Mouse (Mus musculus): Measurements from ENCODE around the gene Angptl6. TPM values are rescaled to one million over a fixed set of nuclear protein-coding genes. Genes with fewer than 3 reads are reported as not detected.

The Angptl6 gene
- polyA plus RNA-seq, 1 experiment from 2014 or later, result 5.7 TPM

DNA sequence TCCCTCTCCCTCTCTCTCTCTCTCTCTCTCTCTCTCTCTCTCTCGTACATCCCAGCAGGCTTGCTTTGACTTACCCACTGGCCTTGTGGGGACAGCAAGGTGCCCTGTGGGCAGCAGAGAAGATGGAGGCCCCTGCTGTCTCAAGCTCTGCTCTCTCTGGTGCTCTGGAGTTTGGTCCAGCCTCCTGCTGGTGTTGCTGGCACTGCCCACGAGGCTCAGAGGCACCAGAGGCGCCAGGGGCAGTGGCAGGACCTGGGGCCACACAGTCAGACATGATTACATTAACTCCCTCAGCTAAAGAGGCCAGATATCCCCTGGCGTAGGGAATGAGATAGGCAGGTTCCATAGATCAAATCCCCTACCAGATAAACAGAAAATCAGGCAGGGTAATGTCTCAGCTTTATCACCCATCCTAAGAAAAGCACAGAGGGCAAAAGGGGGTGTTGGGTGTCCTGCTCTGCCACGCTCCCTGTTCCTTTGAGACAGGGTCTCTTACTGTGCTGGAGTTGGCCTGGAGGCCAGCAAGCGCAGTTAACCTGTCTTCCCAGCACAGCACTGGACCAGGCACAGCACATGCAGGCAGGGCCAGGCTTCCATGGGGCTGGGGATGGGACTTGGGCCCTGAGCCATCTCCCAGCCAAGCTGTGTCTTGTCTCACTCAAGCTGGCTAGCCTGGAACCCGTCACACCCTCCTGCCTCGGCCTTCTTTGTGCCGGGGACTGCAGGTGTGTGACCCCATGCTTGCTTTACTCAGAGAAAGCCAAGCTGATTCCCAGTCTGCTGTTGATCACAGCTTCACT is 3.0 kb downstream of the Angptl6 start:
- Histone ChIP-seq H3K27me3 (ENCODE audit: control insufficient read depth, insufficient read depth, low read length) (0 out of 2 replicates have a peak, but pooled peaks cover 2% of the 10 kb centered on the region), H3K27ac (ENCODE audit: low read depth, low read length) (no peak overlapping the region), H3K4me2 (ENCODE audit: low read depth) (no peak overlapping the region), H3K9me3 (ENCODE audit: control insufficient read depth, low read length) (no peaks in the 10 kb centered on the region), H3K9ac (ENCODE audit: low read length) (no peak overlapping the region), H3K4me3 (ENCODE audit: low read depth, low read length) (no peak overlapping the region), H3K4me1 (ENCODE audit: control insufficient read depth, insufficient read depth, low read length) (no peaks in the 10 kb centered on the region), H3K36me3 (ENCODE audit: control insufficient read depth, insufficient read depth, low read length) (no peaks in the 10 kb centered on the region)
- ATAC-seq (ENCODE audit: insufficient read depth, low FRiP score, low TSS enrichment) (no peak), DNase-seq (ENCODE audit: low spot score) (no peak)
- WGBS, result 73% methylated on average over 8 of the region's 9 CpGs

DNA sequence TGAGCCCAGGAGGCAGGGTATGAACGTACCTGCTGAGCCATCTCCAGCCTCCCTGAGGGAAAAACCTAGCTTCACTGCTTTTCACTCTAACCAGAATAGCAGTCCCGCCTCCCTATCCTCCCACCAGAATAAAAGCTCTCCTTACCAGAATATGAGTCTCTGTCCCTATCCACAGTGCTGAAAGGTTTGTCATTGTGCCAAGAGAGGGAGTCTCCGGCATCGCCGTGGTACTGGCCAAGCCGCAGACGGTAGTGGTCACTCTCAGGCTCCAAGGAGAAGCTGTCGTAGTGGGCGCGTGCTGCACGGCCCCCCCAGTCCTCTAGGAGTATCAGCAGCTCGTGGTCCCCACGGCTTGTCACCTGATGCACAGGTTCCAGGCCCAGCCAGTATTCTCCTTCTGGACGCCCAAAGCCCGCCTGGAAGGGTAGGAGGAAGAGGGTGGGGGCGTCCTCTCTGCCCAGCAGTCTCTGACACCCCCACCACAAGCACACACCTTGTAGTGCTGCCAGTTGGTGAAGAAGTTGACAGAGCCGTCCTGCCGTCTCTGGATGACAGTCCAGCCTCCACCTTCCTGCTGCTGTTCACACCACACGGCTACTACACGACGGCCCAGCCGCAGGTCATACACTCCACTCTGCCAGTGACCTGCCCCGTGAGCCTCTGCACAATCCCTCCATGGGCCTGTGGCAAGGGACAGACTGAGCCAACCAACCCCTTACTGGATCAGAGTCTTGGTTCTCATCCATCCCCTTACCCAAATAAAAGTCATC is 4.3 kb downstream of the Angptl6 start:
- Histone ChIP-seq H3K4me1 (ENCODE audit: control insufficient read depth, insufficient read depth, low read length) (no peaks in the 10 kb centered on the region), H3K9me3 (ENCODE audit: control insufficient read depth, low read length) (no peaks in the 10 kb centered on the region), H3K4me2 (ENCODE audit: low read depth) (no peak overlapping the region), H3K36me3 (ENCODE audit: control insufficient read depth, insufficient read depth, low read length) (no peaks in the 10 kb centered on the region), H3K9ac (ENCODE audit: low read length) (no peak overlapping the region), H3K4me3 (ENCODE audit: low read depth, low read length) (no peak overlapping the region), H3K27me3 (ENCODE audit: control insufficient read depth, insufficient read depth, low read length) (peaks cover 11% of the 10 kb centered on the region; the same call in 1 of the 2 replicates), H3K27ac (ENCODE audit: low read depth, low read length) (no peak overlapping the region)
- no peak for DNase-seq (ENCODE audit: low spot score)
- ATAC-seq (ENCODE audit: insufficient read depth, low FRiP score, low TSS enrichment), result no peak
- 70% methylated on average over 23 of the region's 23 CpGs for WGBS

DNA sequence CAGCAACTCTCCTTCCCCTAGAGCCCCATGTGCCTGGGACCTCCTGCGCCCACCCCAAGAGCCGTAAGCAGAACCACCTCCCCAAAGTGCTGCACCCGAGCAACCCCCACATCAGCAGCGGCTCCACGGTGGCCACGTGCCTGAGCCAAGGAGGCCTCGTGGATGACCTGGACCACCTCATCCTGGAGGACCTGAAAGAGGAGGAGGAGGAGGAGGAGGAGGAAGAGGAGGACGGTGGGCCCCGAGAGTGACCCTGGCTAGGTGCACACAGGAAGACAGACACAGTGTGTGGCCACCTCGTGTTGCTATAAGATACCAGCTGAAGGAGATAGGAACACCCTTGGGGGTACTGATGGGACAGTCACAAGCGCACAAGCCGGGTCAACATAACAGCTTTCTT is 6.0 kb downstream of the Angptl6 start:
- H3K4me2 ChIP-seq (ENCODE audit: low read depth), result no peak overlapping the region
- no peak overlapping the region for H3K4me3 ChIP-seq (ENCODE audit: low read depth, low read length)
- H3K9me3 ChIP-seq (ENCODE audit: control insufficient read depth, low read length), result no peaks in the 10 kb centered on the region
- no peaks in the 10 kb centered on the region for H3K36me3 ChIP-seq (ENCODE audit: control insufficient read depth, insufficient read depth, low read length)
- no peak overlapping the region for H3K9ac ChIP-seq (ENCODE audit: low read length)
- no peaks in the 10 kb centered on the region for H3K4me1 ChIP-seq (ENCODE audit: control insufficient read depth, insufficient read depth, low read length)
- DNase-seq (ENCODE audit: low spot score), result no peak
- ATAC-seq (ENCODE audit: insufficient read depth, low FRiP score, low TSS enrichment), result no peak
- 85% methylated on average over 12 of the region's 12 CpGs for WGBS
- H3K27me3 ChIP-seq (ENCODE audit: control insufficient read depth, insufficient read depth, low read length), result peaks cover 28% of the 10 kb centered on the region
- H3K27ac ChIP-seq (ENCODE audit: low read depth, low read length), result no peak overlapping the region

DNA sequence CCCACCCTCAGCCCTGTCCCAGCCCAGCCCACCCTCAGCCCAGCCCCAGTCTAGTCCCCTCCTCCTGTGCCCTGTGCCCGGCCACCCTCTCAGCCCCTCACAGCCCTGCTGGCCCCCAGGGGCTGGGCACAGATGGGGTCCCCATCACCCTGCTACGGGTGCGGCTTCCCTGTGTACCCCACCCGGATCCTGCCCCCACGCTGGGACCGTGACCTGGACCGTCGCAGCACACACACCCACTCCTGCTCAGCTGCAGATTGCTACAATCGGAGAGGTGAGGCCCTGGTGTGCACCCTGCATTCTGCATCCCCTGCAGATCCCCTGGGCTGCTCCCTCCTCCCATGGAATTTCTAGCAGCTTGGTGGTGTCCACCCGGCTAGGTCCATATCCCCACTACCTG is 6.5 kb downstream of the Angptl6 start:
- no peak for ATAC-seq (ENCODE audit: insufficient read depth, low FRiP score, low TSS enrichment)
- Histone ChIP-seq H3K9me3 (ENCODE audit: control insufficient read depth, low read length) (no peaks in the 10 kb centered on the region), H3K27ac (ENCODE audit: low read depth, low read length) (no peak overlapping the region), H3K4me2 (ENCODE audit: low read depth) (no peak overlapping the region), H3K27me3 (ENCODE audit: control insufficient read depth, insufficient read depth, low read length) (peaks cover 32% of the 10 kb centered on the region), H3K4me1 (ENCODE audit: control insufficient read depth, insufficient read depth, low read length) (no peaks in the 10 kb centered on the region), H3K4me3 (ENCODE audit: low read depth, low read length) (no peak overlapping the region), H3K36me3 (ENCODE audit: control insufficient read depth, insufficient read depth, low read length) (no peaks in the 10 kb centered on the region), H3K9ac (ENCODE audit: low read length) (no peak overlapping the region)
- WGBS, result 96% methylated on average over 9 of the region's 10 CpGs
- no peak for DNase-seq (ENCODE audit: low spot score)

DNA sequence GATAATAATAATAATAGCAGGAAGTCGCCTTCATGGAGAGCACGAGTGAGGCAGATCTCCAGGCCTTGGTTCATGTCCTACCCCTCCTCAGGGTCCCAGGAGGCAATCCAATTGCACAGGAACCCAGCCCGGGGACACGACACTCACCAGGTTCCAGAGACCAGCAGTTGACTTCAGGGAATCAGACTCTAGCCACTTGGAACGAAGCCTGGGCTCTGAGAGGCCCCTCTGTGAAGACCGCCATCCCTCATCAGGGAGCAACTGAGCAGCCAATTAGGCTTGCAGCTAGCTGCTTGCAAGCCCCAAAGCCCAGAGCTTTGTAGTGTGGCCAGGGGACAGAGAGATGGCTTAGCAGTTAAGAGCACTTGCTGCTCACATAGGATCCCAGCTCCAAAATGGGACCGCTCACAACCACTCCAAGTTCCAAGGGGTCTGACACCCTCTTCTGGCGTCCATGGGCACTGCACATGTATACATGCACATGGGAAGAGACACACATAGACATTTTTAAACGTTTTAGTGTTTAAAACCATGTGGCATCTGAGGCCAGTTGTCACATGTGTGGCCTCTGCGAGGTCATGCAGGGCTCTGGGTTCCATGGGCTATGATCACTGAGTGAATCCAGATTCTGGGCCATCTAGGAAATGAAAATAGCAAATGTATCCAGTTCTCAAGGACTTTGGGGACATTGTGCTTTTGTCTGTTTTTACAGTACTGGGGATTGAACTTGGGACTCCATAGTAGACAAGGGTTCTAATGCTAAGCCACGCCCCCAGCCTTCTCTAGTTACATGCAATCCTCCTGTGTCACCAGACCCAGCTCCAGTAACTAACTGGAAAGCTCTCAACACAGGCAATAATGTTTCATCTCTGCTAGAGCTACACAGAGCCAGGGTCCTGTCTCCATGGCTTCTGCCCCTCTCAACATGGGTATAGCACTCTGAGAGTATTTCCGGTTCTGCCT is 9.0 kb downstream of the Angptl6 start:
- H3K27me3 ChIP-seq (ENCODE audit: control insufficient read depth, insufficient read depth, low read length), result peaks cover 37% of the 10 kb centered on the region
- H3K9me3 ChIP-seq (ENCODE audit: control insufficient read depth, low read length), result no peaks in the 10 kb centered on the region
- H3K27ac ChIP-seq (ENCODE audit: low read depth, low read length), result no peak overlapping the region
- no peak overlapping the region for H3K4me2 ChIP-seq (ENCODE audit: low read depth)
- no peaks in the 10 kb centered on the region for H3K36me3 ChIP-seq (ENCODE audit: control insufficient read depth, insufficient read depth, low read length)
- no peak overlapping the region for H3K9ac ChIP-seq (ENCODE audit: low read length)
- no peaks in the 10 kb centered on the region for H3K4me1 ChIP-seq (ENCODE audit: control insufficient read depth, insufficient read depth, low read length)
- WGBS, result 77% methylated on average over 12 of the region's 12 CpGs
- ATAC-seq (ENCODE audit: insufficient read depth, low FRiP score, low TSS enrichment) (no peak), DNase-seq (ENCODE audit: low spot score) (no peak)
- no peak overlapping the region for H3K4me3 ChIP-seq (ENCODE audit: low read depth, low read length)

DNA sequence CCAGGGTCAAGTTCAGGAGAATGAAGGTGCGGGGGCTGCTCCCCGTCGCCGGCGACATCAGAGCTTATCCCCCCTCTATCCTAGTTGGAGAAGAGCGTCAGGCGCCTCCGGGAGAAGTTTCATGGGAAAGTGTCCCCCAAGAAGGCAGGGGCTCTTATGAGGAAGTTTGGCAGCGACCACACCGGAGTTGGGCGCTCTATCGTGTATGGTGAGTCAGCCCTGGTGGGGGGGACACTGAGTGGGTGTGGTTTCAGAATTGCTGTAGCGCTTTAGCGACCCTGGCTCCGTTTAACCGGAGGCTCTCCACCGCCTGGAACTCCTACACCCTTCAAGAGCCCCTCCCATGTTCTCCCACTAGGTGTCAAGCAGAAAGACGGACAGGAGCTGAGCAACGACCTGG is 10.3 kb downstream of the Angptl6 start:
- H3K27ac ChIP-seq (ENCODE audit: low read depth, low read length), result no peak overlapping the region
- ATAC-seq (ENCODE audit: insufficient read depth, low FRiP score, low TSS enrichment) (no peak), DNase-seq (ENCODE audit: low spot score) (no peak)
- peak overlapping the region; percentile 20; the same call in 1 of the 2 replicates for H3K4me3 ChIP-seq (ENCODE audit: low read depth, low read length)
- H3K27me3 ChIP-seq (ENCODE audit: control insufficient read depth, insufficient read depth, low read length), result peaks cover 34% of the 10 kb centered on the region
- H3K4me1 ChIP-seq (ENCODE audit: control insufficient read depth, insufficient read depth, low read length), result no peaks in the 10 kb centered on the region
- H3K9me3 ChIP-seq (ENCODE audit: control insufficient read depth, low read length), result no peaks in the 10 kb centered on the region
- H3K9ac ChIP-seq (ENCODE audit: low read length), result no peak overlapping the region
- H3K4me2 ChIP-seq (ENCODE audit: low read depth), result peak overlapping the region; percentile 25; the same call in 1 of the 2 replicates
- no peaks in the 10 kb centered on the region for H3K36me3 ChIP-seq (ENCODE audit: control insufficient read depth, insufficient read depth, low read length)
- 7% methylated on average over 19 of the region's 19 CpGs for WGBS

DNA sequence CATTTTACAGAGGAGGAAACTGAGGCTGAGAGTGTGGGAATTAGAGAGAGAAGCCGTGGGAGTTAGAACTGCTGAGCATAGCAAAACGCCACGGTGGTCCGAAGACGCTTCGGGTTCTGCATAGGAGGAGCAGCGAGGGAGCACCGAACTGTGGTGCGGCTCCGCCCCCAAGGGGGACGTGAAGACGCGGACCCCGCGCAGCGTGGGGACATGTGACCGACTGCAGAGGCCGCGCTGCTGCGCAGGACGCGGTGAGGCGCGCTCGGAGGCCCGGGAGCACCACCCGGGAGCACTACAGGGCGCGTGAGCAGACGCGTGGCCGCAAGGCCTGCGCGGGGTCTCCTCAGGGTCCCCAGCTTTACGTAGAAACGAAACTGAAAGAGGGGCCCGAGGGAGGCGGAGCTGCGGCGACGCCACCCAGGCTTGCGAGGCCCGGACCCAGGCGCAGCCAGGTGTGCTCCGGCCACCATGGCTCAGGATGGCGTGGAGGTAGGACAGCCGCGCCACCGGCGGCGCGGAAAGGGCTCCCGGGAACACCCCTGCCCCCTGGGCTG is 11.0 kb downstream of the Angptl6 start, which contains the start of gene A230050P20Rik:
Gene A230050P20Rik (plus strand): TSS at position 195 of the 554 bp plus-strand sequence.
- no peak within 1 kb of the TSS for H3K27ac ChIP-seq (ENCODE audit: low read depth, low read length)
- peak within 1 kb of the TSS; percentile 20; the same call in 1 of the 2 replicates for H3K4me3 ChIP-seq (ENCODE audit: low read depth, low read length)
- no peaks in the 10 kb centered on the region for H3K36me3 ChIP-seq (ENCODE audit: control insufficient read depth, insufficient read depth, low read length)
- peaks cover 34% of the 10 kb centered on the region for H3K27me3 ChIP-seq (ENCODE audit: control insufficient read depth, insufficient read depth, low read length)
- H3K9ac ChIP-seq (ENCODE audit: low read length), result no peak within 1 kb of the TSS
- WGBS, result 8% methylated on average over 48 of the region's 53 CpGs
- no peaks in the 10 kb centered on the region for H3K4me1 ChIP-seq (ENCODE audit: control insufficient read depth, insufficient read depth, low read length)
- H3K4me2 ChIP-seq (ENCODE audit: low read depth), result peak within 1 kb of the TSS; percentile 25
- no peaks in the 10 kb centered on the region for H3K9me3 ChIP-seq (ENCODE audit: control insufficient read depth, low read length)
- DNase-seq (ENCODE audit: low spot score) (peak; percentile 16), ATAC-seq (ENCODE audit: insufficient read depth, low FRiP score, low TSS enrichment) (no peak)

DNA sequence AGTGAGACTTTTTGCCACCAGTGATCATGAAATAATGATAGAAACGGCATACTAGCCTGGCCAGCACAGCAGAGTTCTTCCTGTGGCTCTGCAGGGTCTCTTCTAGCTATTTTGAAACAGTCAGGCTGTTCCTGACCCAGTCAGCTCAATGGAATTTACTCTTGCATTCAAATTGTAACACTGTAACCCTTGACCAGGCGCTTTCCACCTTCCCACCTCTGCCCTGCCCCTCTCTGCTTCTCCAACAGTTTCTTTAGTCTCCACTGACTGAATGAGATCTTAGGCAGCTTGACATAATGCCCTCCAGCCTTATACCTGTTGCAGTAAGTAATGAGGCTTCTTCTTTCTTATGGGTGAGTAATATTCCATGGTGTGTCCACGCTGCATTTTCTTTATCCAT is 12.6 kb downstream of the Angptl6 start:
- no peaks in the 10 kb centered on the region for H3K9me3 ChIP-seq (ENCODE audit: control insufficient read depth, low read length)
- ATAC-seq (ENCODE audit: insufficient read depth, low FRiP score, low TSS enrichment), result no peak
- H3K9ac ChIP-seq (ENCODE audit: low read length), result no peak overlapping the region
- H3K27me3 ChIP-seq (ENCODE audit: control insufficient read depth, insufficient read depth, low read length), result peaks cover 34% of the 10 kb centered on the region
- H3K27ac ChIP-seq (ENCODE audit: low read depth, low read length), result no peak overlapping the region
- H3K4me1 ChIP-seq (ENCODE audit: control insufficient read depth, insufficient read depth, low read length), result no peaks in the 10 kb centered on the region
- no peak for DNase-seq (ENCODE audit: low spot score)
- H3K36me3 ChIP-seq (ENCODE audit: control insufficient read depth, insufficient read depth, low read length), result no peaks in the 10 kb centered on the region
- no peak overlapping the region for H3K4me3 ChIP-seq (ENCODE audit: low read depth, low read length)
- H3K4me2 ChIP-seq (ENCODE audit: low read depth), result no peak overlapping the region
- WGBS, result 69% methylated on average over 3 of the region's 3 CpGs
